In the genomic region with DNA sequence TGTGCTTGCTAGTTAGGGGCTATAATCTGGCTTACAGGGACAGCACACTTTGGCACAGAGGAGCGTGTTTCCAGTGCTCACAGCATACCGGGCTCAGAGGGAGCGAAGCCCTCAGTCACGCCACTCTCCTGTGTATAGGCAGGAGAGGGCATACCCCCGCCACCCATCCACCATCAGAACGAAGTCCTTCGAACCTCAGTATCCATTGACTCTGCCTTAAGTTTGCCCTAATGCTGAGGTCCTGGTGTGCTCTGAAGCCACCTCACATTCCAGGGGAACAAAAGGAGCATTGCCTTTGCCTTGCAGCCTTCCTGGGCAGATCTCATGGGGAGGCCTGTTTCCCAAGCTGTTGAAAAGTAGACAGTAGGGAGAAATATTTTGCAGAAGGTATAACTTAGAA, we compare ENCODE assay signal across 28 mouse cellular contexts.
"Had no signal": no experiment of that assay in that cellular context is flagged by ENCODE, and none has a peak within 500 bp of the region (broad histone marks: within the 10 kb centered on the region; RNA-seq: fewer than 3 reads in every experiment).

No protein-coding gene starts in this region.

- H3K4me1 ChIP-seq: embryonic facial prominence, embryonic 12.5 days; embryonic facial prominence, embryonic 13.5 days; embryonic facial prominence, embryonic 15.5 days had no signal

- H3K4me2 ChIP-seq: embryonic facial prominence, embryonic 12.5 days; embryonic facial prominence, embryonic 13.5 days; embryonic facial prominence, embryonic 15.5 days; forebrain, embryonic 12.5 days; forebrain, embryonic 13.5 days; forebrain, embryonic 15.5 days had no signal

- ATAC-seq: forebrain, embryonic 13.5 days; forebrain, embryonic 14.5 days; forebrain, embryonic 15.5 days; forebrain, embryonic 16.5 days; forebrain, postnatal 0 days had no signal

- H3K9ac ChIP-seq: embryonic facial prominence, embryonic 12.5 days; embryonic facial prominence, embryonic 13.5 days; embryonic facial prominence, embryonic 15.5 days; forebrain, embryonic 12.5 days; forebrain, embryonic 13.5 days; forebrain, embryonic 15.5 days; forebrain, postnatal 0 days had no signal

- H3K27ac ChIP-seq: embryonic facial prominence, embryonic 10.5 days; embryonic facial prominence, embryonic 12.5 days; embryonic facial prominence, embryonic 13.5 days; embryonic facial prominence, embryonic 15.5 days; forebrain, embryonic 10.5 days; forebrain, embryonic 12.5 days; forebrain, embryonic 13.5 days; forebrain, embryonic 15.5 days; gastrocnemius, adult 2 months; heart, adult 2 months had no signal

- DNase-seq: cerebellum, adult 2 months; cerebellum, adult 8-10 months; cerebellum, adult 9-10 months; cerebellum, adult 9-11 months; cerebellum, postnatal 10 days; cerebellum, postnatal 14 days; cerebellum, postnatal 25 days; cerebellum, postnatal 36 days; embryo, embryonic 11 days; forebrain, postnatal 0 days; gastrocnemius, adult 2 months; gastrocnemius, postnatal 10 days; gastrocnemius, postnatal 14 days; gastrocnemius, postnatal 25 days; gastrocnemius, postnatal 36 days; heart, adult 18-20 months; heart, adult 2 months had no signal

- H3K4me3 ChIP-seq: embryonic facial prominence, embryonic 10.5 days; embryonic facial prominence, embryonic 12.5 days; embryonic facial prominence, embryonic 13.5 days; embryonic facial prominence, embryonic 15.5 days; erythroblast, embryonic 14.5 days; forebrain, embryonic 10.5 days; forebrain, embryonic 12.5 days; forebrain, embryonic 13.5 days; forebrain, embryonic 15.5 days; gastrocnemius, adult 2 months; heart, adult 2 months had no signal

- H3K27me3 ChIP-seq: embryonic facial prominence, embryonic 12.5 days; embryonic facial prominence, embryonic 13.5 days; embryonic facial prominence, embryonic 15.5 days; forebrain, embryonic 12.5 days; forebrain, embryonic 13.5 days; forebrain, embryonic 15.5 days had no signal

- H3K36me3 ChIP-seq: embryonic facial prominence, embryonic 10.5 days; embryonic facial prominence, embryonic 12.5 days; embryonic facial prominence, embryonic 13.5 days; embryonic facial prominence, embryonic 15.5 days; forebrain, embryonic 10.5 days; forebrain, embryonic 12.5 days; forebrain, embryonic 15.5 days had no signal

- H3K9me3 ChIP-seq: embryonic facial prominence, embryonic 10.5 days; embryonic facial prominence, embryonic 12.5 days; embryonic facial prominence, embryonic 13.5 days; embryonic facial prominence, embryonic 15.5 days; forebrain, embryonic 10.5 days; forebrain, embryonic 12.5 days; forebrain, embryonic 13.5 days; forebrain, embryonic 15.5 days had no signal
